Mouse (Mus musculus) brain, embryonic 14.5 days (tissue): Measurements from ENCODE around the gene Siae.
A peak's percentile ranks its signal among the peaks of the same experiment; 100 is the strongest.

Experiments
- CTCF ChIP-seq: fragments of 200-500 bp; IDR thresholded peaks from 2 replicates; pipeline ENCODE4 v1.5.1; 2012; ENCODE audit warnings: inconsistent platforms, mild to moderate bottlenecking, moderate library complexity, borderline replicate concordance; ENCODE audit not compliant: insufficient read depth, insufficient read length; ENCODE audit errors: extremely low read depth
- POLR2A ChIP-seq: fragments of 200-500 bp; IDR thresholded peaks from 2 replicates; pipeline ENCODE4 v1.6.1; 2012; ENCODE audit warnings: mild to moderate bottlenecking, inconsistent platforms, borderline replicate concordance; ENCODE audit not compliant: poor library complexity, insufficient read depth, insufficient read length, severe bottlenecking; ENCODE audit errors: extremely low read depth

- TF ChIP-seq CTCF, result peak; percentile 7; the same call in 1 of the 2 replicates
- no peak; the same call in 1 of the 2 replicates for TF ChIP-seq POLR2A
Measured at GRCm38 (mm10) chr9:37656931-37657481, 101.5 kb downstream of the Siae start, which contains the start of gene Tbrg1.
